Mouse (Mus musculus) cerebellum, postnatal 25 days (tissue): Measurements from ENCODE around the gene Gpr4.

ENCODE experiments used
- DNase-seq, 2 experiments: peaks; one replicate each; pipeline ENCODE4 v3.0.0; 2021; ENCODE audit warnings: mixed read lengths in 2 of 2

Gene Gpr4

GRCm38 (mm10) chr7:19229404-19229803 is 17.1 kb downstream of the Gpr4 start:
- no peak for DNase-seq

GRCm38 (mm10) chr7:19230041-19230580 is 17.8 kb downstream of the Gpr4 start:
- no peak for DNase-seq

- no peak for DNase-seq
Measured at GRCm38 (mm10) chr7:19230899-19231298, 18.6 kb downstream of the Gpr4 start.

GRCm38 (mm10) chr7:19231849-19232248 is 19.5 kb downstream of the Gpr4 start:
- no peak for DNase-seq

- no peak for DNase-seq
Measured at GRCm38 (mm10) chr7:19234652-19235051, 22.3 kb downstream of the Gpr4 start.

GRCm38 (mm10) chr7:19235092-19235671 is 22.8 kb downstream of the Gpr4 start:
- DNase-seq: no peak

GRCm38 (mm10) chr7:19236411-19236810 is 24.1 kb downstream of the Gpr4 start:
- peak in 1 of 2 experiments; percentile 57 for DNase-seq

DNA sequence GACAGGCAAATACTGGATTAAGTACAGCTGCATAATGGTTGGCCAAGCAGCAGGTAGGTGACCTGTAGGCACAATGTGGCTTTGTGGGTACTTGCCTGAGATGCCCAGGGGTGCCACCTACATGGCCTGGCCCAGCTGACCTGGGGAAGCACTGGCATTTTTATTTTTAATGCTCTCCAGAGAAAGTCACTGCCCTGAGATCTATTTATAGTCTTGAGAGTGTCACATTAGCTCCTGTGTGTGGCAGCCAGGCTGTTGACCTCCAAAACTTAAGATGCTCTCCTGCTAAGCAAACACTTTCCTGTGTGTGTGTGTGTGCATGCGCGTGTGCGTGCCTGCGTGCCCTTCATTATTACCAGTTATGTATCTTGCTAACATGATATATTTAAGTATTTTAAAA is 26.0 kb downstream of the Gpr4 start:
- DNase-seq: no peak

GRCm38 (mm10) chr7:19239423-19239822 is 27.1 kb downstream of the Gpr4 start:
- peak; percentile 95 to 96 for DNase-seq

- DNase-seq: no peak
Measured at GRCm38 (mm10) chr7:19239986-19240385, 27.6 kb downstream of the Gpr4 start.

GRCm38 (mm10) chr7:19240905-19241463 is 28.6 kb downstream of the Gpr4 start:
- DNase-seq: peak in 1 of 2 experiments; percentile 48

- DNase-seq: no peak
Measured at GRCm38 (mm10) chr7:19242005-19242404, 29.7 kb downstream of the Gpr4 start.

- DNase-seq: peak in 1 of 2 experiments; percentile 52
Measured at GRCm38 (mm10) chr7:19243858-19244257, 31.5 kb downstream of the Gpr4 start.

GRCm38 (mm10) chr7:19245083-19245482 is 32.7 kb downstream of the Gpr4 start:
- DNase-seq: no peak

DNA sequence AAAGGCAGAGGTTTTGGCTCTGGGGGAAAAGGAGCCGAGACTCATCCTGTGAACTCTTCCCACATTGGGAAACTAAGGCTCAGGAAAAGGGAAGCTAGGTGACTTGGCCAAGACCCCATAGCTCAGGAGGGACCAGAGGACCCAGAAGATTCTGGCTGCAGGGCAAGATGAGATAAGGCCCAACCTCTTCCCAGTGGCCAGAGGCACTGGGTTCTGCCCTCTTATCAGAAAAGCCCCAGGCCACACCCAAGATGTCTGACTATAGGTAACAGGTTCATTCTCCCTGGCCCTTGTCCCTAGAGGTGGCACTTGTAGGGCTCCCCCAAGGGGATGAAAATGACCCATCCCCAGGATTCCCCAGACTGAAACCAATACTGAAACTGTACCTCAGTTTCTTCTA is 34.5 kb downstream of the Gpr4 start:
- no peak for DNase-seq

GRCm38 (mm10) chr7:19247511-19247910 is 35.2 kb downstream of the Gpr4 start:
- DNase-seq: no peak

DNA sequence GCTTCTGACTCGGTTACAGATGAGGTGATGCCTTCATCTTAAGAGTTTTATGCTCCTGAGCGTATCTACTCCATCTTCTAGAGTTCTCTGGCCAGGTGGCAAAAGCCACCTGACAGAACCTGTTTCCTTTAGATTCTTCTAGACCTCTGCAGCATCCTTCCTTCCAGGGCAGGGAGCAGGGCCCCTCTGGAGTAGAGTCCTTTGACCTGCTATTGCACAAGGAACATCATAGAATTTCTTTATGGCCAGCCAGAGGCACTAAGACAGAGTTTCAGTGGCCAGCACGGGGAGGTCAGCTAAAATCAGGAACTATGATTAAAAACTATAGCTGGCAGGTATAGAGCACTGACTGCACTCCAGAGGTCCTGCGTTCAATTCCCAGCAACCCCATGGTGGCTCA is 39.7 kb downstream of the Gpr4 start:
- DNase-seq: no peak

- no peak for DNase-seq
Measured at GRCm38 (mm10) chr7:19253437-19253836, 41.1 kb downstream of the Gpr4 start.

GRCm38 (mm10) chr7:19255395-19255794 is 43.1 kb downstream of the Gpr4 start:
- DNase-seq: no peak

DNA sequence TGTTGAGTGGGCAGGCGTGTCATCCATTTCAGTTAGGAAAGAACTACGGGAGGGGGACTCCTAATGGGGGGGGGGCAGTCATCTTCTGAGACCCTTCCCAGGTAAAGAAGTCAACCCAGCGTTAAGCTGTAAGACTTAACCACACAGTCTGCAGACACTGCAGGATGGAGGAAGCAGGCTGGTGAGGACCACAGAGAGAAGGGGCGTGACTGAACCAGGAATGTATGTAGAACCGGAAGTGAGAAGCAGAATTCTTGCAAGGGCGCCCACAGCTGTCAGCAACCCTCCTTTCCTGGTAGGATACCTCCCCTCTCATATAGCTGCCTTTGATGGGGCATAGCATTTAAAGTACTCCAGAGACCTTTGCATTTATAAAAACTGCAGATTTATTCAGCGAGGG is 44.2 kb downstream of the Gpr4 start:
- no peak for DNase-seq

DNA sequence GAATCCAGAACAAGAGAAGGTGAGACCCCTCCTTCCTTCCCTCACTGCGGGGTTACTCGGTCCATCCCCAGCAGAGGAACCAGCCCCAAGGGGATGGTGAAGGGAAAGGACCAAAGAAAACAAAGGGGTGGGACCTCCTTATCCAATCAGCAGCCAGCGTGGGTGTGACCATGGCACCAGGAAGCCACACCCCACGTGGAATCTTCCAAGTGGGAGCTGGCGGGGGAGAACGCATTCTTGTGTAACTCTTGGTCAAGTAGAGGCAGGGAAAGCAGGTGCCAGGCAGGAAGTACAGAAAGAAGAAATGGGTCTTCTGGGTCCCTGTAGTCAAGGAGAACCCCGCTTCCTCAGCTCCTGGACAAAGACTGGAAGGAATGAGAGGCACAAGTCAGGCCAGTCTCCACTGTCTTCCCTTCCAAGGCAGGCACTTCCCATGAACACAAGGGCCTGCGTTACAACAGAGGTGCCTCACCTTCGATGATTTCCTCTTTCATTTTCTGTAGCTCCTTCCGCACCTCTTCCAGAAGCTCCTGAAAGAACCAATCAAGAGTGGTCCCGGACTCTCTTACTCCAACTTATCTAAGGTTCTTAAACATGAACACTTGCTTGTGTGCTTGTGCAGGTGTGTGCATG is 45.2 kb downstream of the Gpr4 start:
- no peak for DNase-seq

DNA sequence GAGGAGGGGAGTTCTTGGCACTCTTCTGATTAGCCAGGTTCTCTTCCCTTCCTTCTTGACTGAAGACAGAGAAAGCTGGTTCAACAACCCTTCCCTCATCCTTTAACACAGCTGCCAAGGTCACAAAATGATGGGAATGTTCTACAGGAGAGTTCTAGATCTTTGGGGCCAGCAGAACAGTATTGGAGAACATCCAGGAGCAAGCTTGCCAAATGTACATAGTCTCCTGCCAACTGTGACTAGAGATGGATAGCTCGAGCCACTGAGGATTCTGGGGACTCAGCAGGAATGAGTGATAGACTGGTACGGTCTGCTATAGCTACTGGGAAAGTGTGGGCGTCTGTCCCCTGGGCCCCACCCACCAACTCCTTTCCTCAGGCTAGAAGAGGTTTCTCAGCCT is 46.0 kb downstream of the Gpr4 start:
- peak; percentile 47 to 62 for DNase-seq

- DNase-seq: peak; percentile 70 to 74
Measured at GRCm38 (mm10) chr7:19265147-19265546, 52.8 kb downstream of the Gpr4 start.
